ENCODE assay signal across 8 mouse cellular contexts in genomic region chr2:91078314-91079025, GRCm38 (mm10). TPM values are rescaled to one million over a fixed set of nuclear protein-coding genes. Genes with fewer than 3 reads are reported as not detected.
DNase-seq lines count a peak whose midpoint lies in the region; ATAC-seq and TF ChIP-seq lines count a peak whose summit lies in the region.

No protein-coding gene starts in this region.

- no peaks in the 10 kb centered on the region for H3K9me3 ChIP-seq in embryonic facial prominence, embryonic 13.5 days
- H3K9me3 ChIP-seq in intestine, embryonic 16.5 days (ENCODE audit: control insufficient read depth, low read length): no peaks in the 10 kb centered on the region

- TF ChIP-seq CTCF in gastrocnemius, adult 2 months (IDR thresholded peaks at IDR 0.05): no peak

- TF ChIP-seq POLR2A in myocyte (IDR thresholded peaks at IDR 0.05; ENCODE audit: insufficient read length, low read depth): no peak

- 1% methylated on average over 29 of the region's 36 CpGs for WGBS in embryonic facial prominence, embryonic 13.5 days
- WGBS in intestine, embryonic 16.5 days: 1% methylated on average over 33 of the region's 36 CpGs

- intact Hi-C loops in gastrocnemius, adult 2 months (cut with DNase I): no loop called here

- no peaks in the 10 kb centered on the region for H3K27me3 ChIP-seq in embryonic facial prominence, embryonic 13.5 days
- no peaks in the 10 kb centered on the region for H3K27me3 ChIP-seq in intestine, embryonic 16.5 days (replicated peaks; ENCODE audit: control insufficient read depth, insufficient read depth, low read length)
- H3K27me3 ChIP-seq in myocyte (ENCODE audit: control insufficient read depth, insufficient read depth, insufficient read length): no peaks in the 10 kb centered on the region

- H3K4me2 ChIP-seq in embryonic facial prominence, embryonic 13.5 days: peak overlapping the region; percentile 93
- peak overlapping the region; percentile 92 for H3K4me2 ChIP-seq in intestine, embryonic 16.5 days (ENCODE audit: low read depth, low read length)
- peak overlapping the region; percentile 34 for H3K4me2 ChIP-seq in myocyte (ENCODE audit: low read depth)

- H3K36me3 ChIP-seq in embryonic facial prominence, embryonic 13.5 days: no peaks in the 10 kb centered on the region
- no peaks in the 10 kb centered on the region for H3K36me3 ChIP-seq in intestine, embryonic 16.5 days (ENCODE audit: control insufficient read depth, insufficient read depth, low read length)
- H3K36me3 ChIP-seq in myocyte (ENCODE audit: control insufficient read depth, insufficient read depth): no peaks in the 10 kb centered on the region

- H3K27ac ChIP-seq in gastrocnemius, adult 2 months: peak overlapping the region; percentile 74
- no peak overlapping the region for H3K27ac ChIP-seq in embryonic facial prominence, embryonic 13.5 days
- H3K27ac ChIP-seq in intestine, embryonic 16.5 days (ENCODE audit: low read length): no peak overlapping the region

- DNase-seq in gastrocnemius, adult 2 months: no peak
- DNase-seq in gastrocnemius, adult 18-20 months (ENCODE audit: low spot score): no peak
- peak; percentile 52 to 54 for DNase-seq in B cell, adult 2 months
- DNase-seq in left cerebral cortex, adult 11 months (ENCODE audit: low spot score): no peak

- H3K4me3 ChIP-seq in gastrocnemius, adult 2 months: peak overlapping the region; percentile 71
- H3K4me3 ChIP-seq in embryonic facial prominence, embryonic 13.5 days: peak overlapping the region; percentile 54
- peak overlapping the region; percentile 50 for H3K4me3 ChIP-seq in intestine, embryonic 16.5 days (ENCODE audit: low read length)
- H3K4me3 ChIP-seq in myocyte: no peak overlapping the region

- peaks cover 11% of the 10 kb centered on the region for H3K4me1 ChIP-seq in embryonic facial prominence, embryonic 13.5 days
- peaks cover 5% of the 10 kb centered on the region; the same call in 1 of the 2 replicates for H3K4me1 ChIP-seq in intestine, embryonic 16.5 days (ENCODE audit: control insufficient read depth, insufficient read depth, low read length)

- peak; percentile 32; the same call in 1 of the 2 replicates for ATAC-seq in embryonic facial prominence, embryonic 13.5 days (ENCODE audit: insufficient number of reproducible peaks, insufficient read depth, low FRiP score, low TSS enrichment, low read depth)
- ATAC-seq in intestine, embryonic 16.5 days: peak; percentile 77
- ATAC-seq in monocyte, adult 5-6 weeks (replicated peaks; ENCODE audit: insufficient number of reproducible peaks, low FRiP score, low TSS enrichment, poor library complexity, severe bottlenecking): no peak

- H3K9ac ChIP-seq in embryonic facial prominence, embryonic 13.5 days: peak overlapping the region; percentile 77
- peak overlapping the region; percentile 71 for H3K9ac ChIP-seq in intestine, embryonic 16.5 days (ENCODE audit: low read depth, low read length)

- H3K79me2 ChIP-seq in myocyte (ENCODE audit: control insufficient read depth, insufficient read depth): no peaks in the 10 kb centered on the region

- no peak overlapping the region for H3ac ChIP-seq in myocyte (ENCODE audit: control insufficient read depth, insufficient read length)

TF ChIP-seq in myocyte, 11 proteins besides CTCF, POLR2A, EP300 and RAD21:
- no peak for TF ChIP-seq CEBPB (IDR thresholded peaks at IDR 0.05; ENCODE audit: insufficient read depth, poor library complexity, severe bottlenecking)
- TF ChIP-seq TCF12 (IDR thresholded peaks at IDR 0.05; ENCODE audit: insufficient read depth, poor library complexity, severe bottlenecking): no peak
- no peak for TF ChIP-seq POLR2AphosphoS2 (IDR thresholded peaks at IDR 0.05; ENCODE audit: insufficient read length, low read depth)
- no peak for TF ChIP-seq MAX (IDR thresholded peaks at IDR 0.05; ENCODE audit: low read depth)
- TF ChIP-seq TCF3 (IDR thresholded peaks at IDR 0.05; ENCODE audit: insufficient read length, low read depth): no peak
- TF ChIP-seq MYOD1 (IDR thresholded peaks at IDR 0.05; ENCODE audit: control insufficient read depth in 1 of 3, insufficient read length in 2 of 3, low read depth in 2 of 3): no peak
- no peak for TF ChIP-seq USF1 (IDR thresholded peaks at IDR 0.05; ENCODE audit: low read depth)
- no peak for TF ChIP-seq REST (IDR thresholded peaks at IDR 0.05; ENCODE audit: insufficient read depth, insufficient read length)
- no peak for TF ChIP-seq SRF (IDR thresholded peaks at IDR 0.05; ENCODE audit: control insufficient read depth, insufficient read length, low read depth)
- TF ChIP-seq MYOG (IDR thresholded peaks at IDR 0.05; ENCODE audit: control insufficient read depth in 1 of 3, insufficient read depth in 1 of 3, insufficient read length in 2 of 3, low read depth in 2 of 3): no peak
- TF ChIP-seq E2F4 (IDR thresholded peaks at IDR 0.05; ENCODE audit: insufficient read depth): no peak

RNA-seq across cellular contexts. Expression of gene Spi1, which starts 3.7 kb away (rescaled TPM):
- 1 to 10 TPM in 1 of 2 experiments, under 1 TPM in 1; 0.87 to 1.2 TPM for total RNA-seq in gastrocnemius, adult 2 months (2021)
- total RNA-seq in gastrocnemius, adult 18-20 months (2021): 1 to 10 TPM in 1 of 2 experiments, under 1 TPM in 1; 0.43 to 1.1 TPM
- 7.2 and 7.5 TPM in 2 replicates for polyA plus RNA-seq in embryonic facial prominence, embryonic 13.5 days (2015; fragmentation: Nextera tagmentation; extraction: Ambion mirVana)
- polyA plus RNA-seq in intestine, embryonic 16.5 days (2015; fragmentation: Nextera tagmentation; extraction: Ambion mirVana): 4.2 and 6.1 TPM in 2 replicates
- 0.04 TPM for polyA plus RNA-seq in myocyte (2012; fragmentation: generic; extraction: Trizol)
- total RNA-seq in monocyte, adult 5-6 weeks (2017): 306 to 616 TPM (median 505 TPM) in 3 replicates

RNA-seq across cellular contexts. Expression of gene Slc39a13, which starts 8.3 kb away (rescaled TPM):
- total RNA-seq in gastrocnemius, adult 2 months (2021): 10 to 100 TPM; 18.7 to 22.0 TPM
- total RNA-seq in gastrocnemius, adult 18-20 months (2021): 10 to 100 TPM; 16.9 to 19.9 TPM
- 64.3 and 67.4 TPM in 2 replicates for polyA plus RNA-seq in embryonic facial prominence, embryonic 13.5 days (2015; fragmentation: Nextera tagmentation; extraction: Ambion mirVana)
- polyA plus RNA-seq in intestine, embryonic 16.5 days (2015; fragmentation: Nextera tagmentation; extraction: Ambion mirVana): 30.2 and 32.3 TPM in 2 replicates
- polyA plus RNA-seq in myocyte (2012; fragmentation: generic; extraction: Trizol): 41.1 TPM
- 15.6 to 33.3 TPM (median 26.7 TPM) in 3 replicates for total RNA-seq in monocyte, adult 5-6 weeks (2017)

RNA-seq across cellular contexts. Expression of gene Psmc3, which starts 24.7 kb away (rescaled TPM):
- 100 to 1,000 TPM; 226 to 256 TPM for total RNA-seq in gastrocnemius, adult 2 months (2021)
- total RNA-seq in gastrocnemius, adult 18-20 months (2021): 100 to 1,000 TPM; 249 to 273 TPM
- polyA plus RNA-seq in embryonic facial prominence, embryonic 13.5 days (2015; fragmentation: Nextera tagmentation; extraction: Ambion mirVana): 263 and 298 TPM in 2 replicates
- 238 and 252 TPM in 2 replicates for polyA plus RNA-seq in intestine, embryonic 16.5 days (2015; fragmentation: Nextera tagmentation; extraction: Ambion mirVana)
- polyA plus RNA-seq in myocyte (2012; fragmentation: generic; extraction: Trizol): 688 TPM
- 235 to 255 TPM (median 248 TPM) in 3 replicates for total RNA-seq in monocyte, adult 5-6 weeks (2017)

RNA-seq across cellular contexts. Expression of gene Mybpc3, which starts 39.5 kb away (rescaled TPM):
- under 1 TPM in 1 of 2 experiments, not detected in 1; 0.06 TPM for total RNA-seq in gastrocnemius, adult 2 months (2021)
- not detected for total RNA-seq in gastrocnemius, adult 18-20 months (2021)
- polyA plus RNA-seq in embryonic facial prominence, embryonic 13.5 days (2015; fragmentation: Nextera tagmentation; extraction: Ambion mirVana): 0.08 and 2.4 TPM in 2 replicates
- 0.06 TPM in 1 of 2 replicates, not detected in the other for polyA plus RNA-seq in intestine, embryonic 16.5 days (2015; fragmentation: Nextera tagmentation; extraction: Ambion mirVana)
- 0.05 TPM for polyA plus RNA-seq in myocyte (2012; fragmentation: generic; extraction: Trizol)
- total RNA-seq in monocyte, adult 5-6 weeks (2017): 1.4 to 5.2 TPM (median 3.7 TPM) in 3 replicates

RNA-seq across cellular contexts. Expression of gene Rapsn, which starts 43.0 kb away (rescaled TPM):
- total RNA-seq in gastrocnemius, adult 2 months (2021): 10 to 100 TPM; 28.3 to 30.2 TPM
- total RNA-seq in gastrocnemius, adult 18-20 months (2021): 10 to 100 TPM; 27.4 to 28.9 TPM
- polyA plus RNA-seq in embryonic facial prominence, embryonic 13.5 days (2015; fragmentation: Nextera tagmentation; extraction: Ambion mirVana): 3.3 and 3.4 TPM in 2 replicates
- polyA plus RNA-seq in intestine, embryonic 16.5 days (2015; fragmentation: Nextera tagmentation; extraction: Ambion mirVana): 0.72 and 0.94 TPM in 2 replicates
- polyA plus RNA-seq in myocyte (2012; fragmentation: generic; extraction: Trizol): 199 TPM
- total RNA-seq in monocyte, adult 5-6 weeks (2017): 4.3 TPM in 1 of 3 replicates, not detected in the others

Comparison
In these comparisons a context has a peak if more than half of its experiments do, and no peak if none do; other contexts are left out.
1. DNase-seq: peak in B cell, adult 2 months (2 of 2); none in gastrocnemius, adult 2 months (single experiment), gastrocnemius, adult 18-20 months (single experiment) and left cerebral cortex, adult 11 months (single experiment).
2. H3K4me2 ChIP-seq: peak in every context shown above with its lines; median percentile 93 in embryonic facial prominence, embryonic 13.5 days; 92 in intestine, embryonic 16.5 days; 34 in myocyte.
3. RNA of gene Spi1, which starts 3.7 kb away (total RNA-seq): 306 to 616 TPM in monocyte, adult 5-6 weeks; 0.87 to 1.2 TPM in gastrocnemius, adult 2 months and 0.43 to 1.1 TPM in gastrocnemius, adult 18-20 months; every median in the first group is over 100 times any median in the second.